ENCODE assay signal across 7 mouse cellular contexts in the genomic region with DNA sequence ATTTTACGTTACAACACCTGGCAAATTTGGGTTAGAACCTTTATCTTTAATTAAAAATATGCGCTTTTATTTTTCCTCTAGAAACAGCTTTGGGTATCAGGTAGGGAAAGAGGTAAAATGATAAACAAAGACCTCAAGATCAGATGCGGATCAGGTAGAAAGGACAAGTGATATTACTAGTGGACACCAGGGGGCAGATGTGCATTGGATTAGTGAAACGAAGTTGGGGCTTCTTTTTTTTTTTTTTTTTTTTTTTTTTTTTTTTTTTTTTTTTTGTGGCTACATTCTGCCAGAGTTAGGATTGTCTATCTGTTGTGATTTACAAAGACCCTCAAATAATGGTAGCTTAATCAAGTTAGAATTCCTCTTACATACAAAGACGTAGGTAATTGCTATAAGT.
DNase-seq lines count a peak whose midpoint lies in the region; ATAC-seq and TF ChIP-seq lines count a peak whose summit lies in the region.

No protein-coding gene starts in this region.

- H3K4me2 ChIP-seq in hindbrain, embryonic 12.5 days (replicated peaks): no peak overlapping the region

- H3K27me3 ChIP-seq in hindbrain, embryonic 10.5 days (ENCODE audit: insufficient read depth, poor library complexity, severe bottlenecking): no peaks in the 10 kb centered on the region
- no peaks in the 10 kb centered on the region for H3K27me3 ChIP-seq in hindbrain, embryonic 12.5 days
- no peaks in the 10 kb centered on the region for H3K27me3 ChIP-seq in thymus, adult 2 months (ENCODE audit: control insufficient read depth, insufficient read depth, low read length)

- no peak overlapping the region for H3K9ac ChIP-seq in hindbrain, embryonic 12.5 days

- no peak overlapping the region for H3K27ac ChIP-seq in hindbrain, embryonic 10.5 days
- H3K27ac ChIP-seq in hindbrain, embryonic 12.5 days: no peak overlapping the region
- no peak overlapping the region for H3K27ac ChIP-seq in thymus, adult 2 months (ENCODE audit: control insufficient read depth, insufficient read depth, low read length)

- TF ChIP-seq POLR2A in thymus, adult 2 months (IDR thresholded peaks at IDR 0.05; ENCODE audit: control insufficient read depth, extremely low read depth, insufficient read depth, low read length, poor library complexity): no peak

- 41% methylated on average over 5 of the region's 5 CpGs for WGBS in hindbrain, embryonic 10.5 days
- WGBS in hindbrain, embryonic 12.5 days: 39% methylated on average over 5 of the region's 5 CpGs
- 48% methylated on average over 5 of the region's 5 CpGs for WGBS in thymus, adult 2 months

- peak; percentile 8 for DNase-seq in hindbrain, embryonic 10.5 days (ENCODE audit: low spot score)
- peak; percentile 2 for DNase-seq in thymus, adult 2 months
- no peak for DNase-seq in thymus, postnatal 36 days
- DNase-seq in lung, postnatal 25 days (ENCODE audit: low spot score): peak; percentile 12

- H3K4me3 ChIP-seq in hindbrain, embryonic 10.5 days: no peak overlapping the region
- H3K4me3 ChIP-seq in hindbrain, embryonic 12.5 days: no peak overlapping the region
- no peak overlapping the region for H3K4me3 ChIP-seq in thymus, adult 2 months (ENCODE audit: control insufficient read depth, insufficient read depth, low read length)

- no peaks in the 10 kb centered on the region for H3K4me1 ChIP-seq in hindbrain, embryonic 10.5 days (replicated peaks)
- H3K4me1 ChIP-seq in hindbrain, embryonic 12.5 days: no peaks in the 10 kb centered on the region
- H3K4me1 ChIP-seq in thymus, adult 2 months (replicated peaks; ENCODE audit: control insufficient read depth, insufficient read depth, low read length): no peaks in the 10 kb centered on the region

- H3K9me3 ChIP-seq in hindbrain, embryonic 10.5 days: no peaks in the 10 kb centered on the region
- H3K9me3 ChIP-seq in hindbrain, embryonic 12.5 days (replicated peaks): no peaks in the 10 kb centered on the region

- H3K36me3 ChIP-seq in hindbrain, embryonic 10.5 days: no peaks in the 10 kb centered on the region
- no peaks in the 10 kb centered on the region for H3K36me3 ChIP-seq in hindbrain, embryonic 12.5 days
- H3K36me3 ChIP-seq in thymus, adult 2 months (ENCODE audit: control insufficient read depth, insufficient read depth, low read length): no peaks in the 10 kb centered on the region

- ATAC-seq in hindbrain, embryonic 12.5 days (ENCODE audit: low FRiP score): no peak
- ATAC-seq in common myeloid progenitor, adult 5-6 weeks (replicated peaks; ENCODE audit: low read depth, poor library complexity, severe bottlenecking): peak; percentile 69; the same call in 1 of the 2 replicates
- ATAC-seq in erythroid progenitor cell, adult 5-6 weeks (replicated peaks; ENCODE audit: low FRiP score, poor library complexity, severe bottlenecking): no peak

- TF ChIP-seq CTCF in thymus, adult 2 months (IDR thresholded peaks at IDR 0.05; ENCODE audit: borderline replicate concordance, control insufficient read depth, extremely low read depth, insufficient read depth, low read length, poor library complexity): no peak

Comparison
In these comparisons a context has a peak if more than half of its experiments do, and no peak if none do; other contexts are left out.
1. DNase-seq: peak in hindbrain, embryonic 10.5 days (single experiment), thymus, adult 2 months (single experiment) and lung, postnatal 25 days (single experiment); none in thymus, postnatal 36 days (0 of 2).